Mouse (Mus musculus) MEL (cell line): Measurements from ENCODE around the gene Fxr2. TPM values are rescaled to one million over a fixed set of nuclear protein-coding genes. Genes with fewer than 3 reads are reported as not detected.

Experiments
- DNase-seq: peaks from one replicate; pipeline ENCODE4 v3.0.0; 2011; ENCODE audit warnings: low read depth, low spot score
- H3K27ac ChIP-seq: 2 replicates; pipeline ENCODE4 v1.5.1; 2012; ENCODE audit warnings: low read depth, mild to moderate bottlenecking, control low read depth, low read length, moderate library complexity; ENCODE audit not compliant: control insufficient read depth
- H3K27me3 ChIP-seq, 2 experiments: fragments of 150-350 bp in 1 of 2; sonication (generic) in 1 of 2; 2 replicates each; pipeline ENCODE4 v1.6.1; 2012; ENCODE audit warnings: low read length in 2 of 2, mild to moderate bottlenecking in 2 of 2, improper control_type of control experiment in 1 of 2, moderate library complexity in 1 of 2; ENCODE audit not compliant: insufficient read depth in 2 of 2, control insufficient read depth in 1 of 2
- H3K36me3 ChIP-seq, 2 experiments: 2 replicates each; pipeline ENCODE4 v1.6.1; 2012 to 2014; ENCODE audit warnings: low read length in 2 of 2, improper control_type of control experiment in 1 of 2, inconsistent platforms in 1 of 2, mild to moderate bottlenecking in 1 of 2; ENCODE audit not compliant: insufficient read depth in 2 of 2, control insufficient read depth in 1 of 2
- H3K4me1 ChIP-seq, 2 experiments: fragments of 150-350 bp in 1 of 2; sonication (generic) in 1 of 2; 2 replicates each; pipeline ENCODE4 v1.6.1; 2012; ENCODE audit warnings: low read length in 2 of 2, improper control_type of control experiment in 1 of 2, mild to moderate bottlenecking in 1 of 2; ENCODE audit not compliant: insufficient read depth in 2 of 2, control insufficient read depth in 1 of 2
- H3K4me3 ChIP-seq, 2 experiments: fragments of 150-350 bp in 1 of 2; sonication (generic) in 1 of 2; 2 replicates each; pipeline ENCODE4 v1.5.1; 2012; ENCODE audit warnings: low read depth in 2 of 2, low read length in 2 of 2, mild to moderate bottlenecking in 2 of 2, moderate library complexity in 2 of 2, control low read depth in 1 of 2, improper control_type of control experiment in 1 of 2; ENCODE audit not compliant: control insufficient read depth in 1 of 2, insufficient read depth in 1 of 2
- H3K79me2 ChIP-seq: 2 replicates; pipeline ENCODE4 v1.6.1; 2012; ENCODE audit warnings: mild to moderate bottlenecking, low read length, moderate library complexity; ENCODE audit not compliant: control insufficient read depth, poor library complexity, insufficient read depth
- H3K9ac ChIP-seq: 2 replicates; pipeline ENCODE4 v1.6.1; 2012; ENCODE audit warnings: low read depth, mild to moderate bottlenecking, control low read depth, low read length, moderate library complexity; ENCODE audit not compliant: control insufficient read depth, poor library complexity, severe bottlenecking
- H3K9me3 ChIP-seq: fragments of 150-350 bp; sonication (generic); replicated peaks from 2 replicates; pipeline ENCODE4 v1.6.1; 2012; ENCODE audit warnings: mild to moderate bottlenecking, low read length, improper control_type of control experiment, moderate library complexity; ENCODE audit not compliant: insufficient read depth
- CHD1 ChIP-seq: IDR thresholded peaks from 2 replicates; pipeline ENCODE4 v1.6.1; 2012; ENCODE audit warnings: low read depth, mild to moderate bottlenecking, inconsistent platforms, low read length, improper control_type of control experiment
- CTCF ChIP-seq, 3 experiments: IDR thresholded peaks in 2 of 3; conservative IDR thresholded peaks in 1 of 3; 2 replicates each; pipeline ENCODE4 v1.5.1; 2011 to 2012; ENCODE audit warnings: low read length in 3 of 3, low read depth in 2 of 3, mild to moderate bottlenecking in 2 of 3, improper control_type of control experiment in 1 of 3, inconsistent platforms in 1 of 3, mixed read lengths in 1 of 3, moderate library complexity in 1 of 3; ENCODE audit not compliant: control insufficient read depth in 1 of 3, insufficient read depth in 1 of 3, poor library complexity in 1 of 3, severe bottlenecking in 1 of 3
- ELF1 ChIP-seq: IDR thresholded peaks from 2 replicates; pipeline ENCODE4 v1.6.1; 2014; ENCODE audit warnings: low read depth, mild to moderate bottlenecking, inconsistent platforms, low read length, improper control_type of control experiment, moderate library complexity
- EP300 ChIP-seq, 2 experiments: IDR thresholded peaks; 2 replicates each; pipeline ENCODE4 v1.6.1; 2011; ENCODE audit warnings: improper control_type of control experiment in 2 of 2, low read length in 2 of 2, low read depth in 1 of 2, mild to moderate bottlenecking in 1 of 2
- ETS1 ChIP-seq: IDR thresholded peaks from 2 replicates; pipeline ENCODE4 v1.6.1; 2012; ENCODE audit warnings: low read depth, mild to moderate bottlenecking, inconsistent platforms, low read length, improper control_type of control experiment, moderate library complexity
- GATA1 ChIP-seq: IDR thresholded peaks from 2 replicates; pipeline ENCODE4 v1.6.1; 2011; ENCODE audit warnings: low read depth, low read length, improper control_type of control experiment
- HCFC1 ChIP-seq: IDR thresholded peaks from 2 replicates; pipeline ENCODE4 v1.6.1; 2012; ENCODE audit warnings: low read depth, mild to moderate bottlenecking, inconsistent platforms, low read length, improper control_type of control experiment, moderate library complexity
- JUND ChIP-seq: IDR thresholded peaks from 2 replicates; pipeline ENCODE4 v1.6.1; 2011; ENCODE audit warnings: low read depth, mild to moderate bottlenecking, improper control_type of control experiment, low read length
- MAFK ChIP-seq: IDR thresholded peaks from 2 replicates; pipeline ENCODE4 v1.6.1; 2011; ENCODE audit warnings: low read depth, mild to moderate bottlenecking, low read length, improper control_type of control experiment, borderline replicate concordance
- MAX ChIP-seq: IDR thresholded peaks from 2 replicates; pipeline ENCODE4 v1.6.1; 2011; ENCODE audit warnings: low read length, improper control_type of control experiment
- MAZ ChIP-seq: IDR thresholded peaks from 2 replicates; pipeline ENCODE4 v1.6.1; 2012; ENCODE audit warnings: low read depth, mild to moderate bottlenecking, inconsistent platforms, low read length, improper control_type of control experiment
- MEF2A ChIP-seq: IDR thresholded peaks from 2 replicates; pipeline ENCODE4 v1.6.1; 2014; ENCODE audit warnings: low read depth, mild to moderate bottlenecking, inconsistent platforms, low read length, improper control_type of control experiment; ENCODE audit not compliant: poor library complexity, insufficient replicate concordance, severe bottlenecking; ENCODE audit errors: extremely low read depth
- MXI1 ChIP-seq: IDR thresholded peaks from 2 replicates; pipeline ENCODE4 v1.6.1; 2011; ENCODE audit warnings: mild to moderate bottlenecking, low read depth, low read length, improper control_type of control experiment
- MYB ChIP-seq: IDR thresholded peaks from 2 replicates; pipeline ENCODE4 v1.6.1; 2011; ENCODE audit warnings: mild to moderate bottlenecking, low read depth, low read length, improper control_type of control experiment
- NELFE ChIP-seq: IDR thresholded peaks from 2 replicates; pipeline ENCODE4 v1.6.1; 2011; ENCODE audit warnings: low read depth, low read length, improper control_type of control experiment
- NRF1 ChIP-seq: IDR thresholded peaks from 2 replicates; pipeline ENCODE4 v1.6.1; 2014; ENCODE audit warnings: low read depth, mild to moderate bottlenecking, inconsistent platforms, low read length, improper control_type of control experiment, moderate library complexity; ENCODE audit not compliant: poor library complexity, insufficient read depth, severe bottlenecking
- RCOR1 ChIP-seq: IDR thresholded peaks from 2 replicates; pipeline ENCODE4 v1.6.1; 2012; ENCODE audit warnings: low read depth, mild to moderate bottlenecking, inconsistent platforms, low read length, improper control_type of control experiment
- SIN3A ChIP-seq: IDR thresholded peaks from 2 replicates; pipeline ENCODE4 v1.6.1; 2012; ENCODE audit warnings: low read length, improper control_type of control experiment, inconsistent platforms
- SMC3 ChIP-seq: IDR thresholded peaks from 2 replicates; pipeline ENCODE4 v1.6.1; 2011; ENCODE audit warnings: low read depth, low read length, improper control_type of control experiment
- TAL1 ChIP-seq: IDR thresholded peaks from 2 replicates; pipeline ENCODE4 v1.6.1; 2012; ENCODE audit warnings: mild to moderate bottlenecking, inconsistent platforms, low read length, moderate library complexity, mixed read lengths
- TCF12 ChIP-seq: IDR thresholded peaks from 2 replicates; pipeline ENCODE4 v1.6.1; 2014; ENCODE audit warnings: low read depth, mild to moderate bottlenecking, inconsistent platforms, low read length, improper control_type of control experiment, moderate library complexity
- USF1 ChIP-seq: IDR thresholded peaks from 2 replicates; pipeline ENCODE4 v1.6.1; 2014; ENCODE audit warnings: low read depth, mild to moderate bottlenecking, inconsistent platforms, low read length, improper control_type of control experiment, moderate library complexity
- ZC3H11A ChIP-seq: IDR thresholded peaks from 2 replicates; pipeline ENCODE4 v1.6.1; 2012; ENCODE audit warnings: low read depth, mild to moderate bottlenecking, inconsistent platforms, low read length, improper control_type of control experiment
- ZKSCAN1 ChIP-seq: IDR thresholded peaks from 2 replicates; pipeline ENCODE4 v1.6.1; 2012; ENCODE audit warnings: low read depth, mild to moderate bottlenecking, inconsistent platforms, low read length, improper control_type of control experiment, moderate library complexity
- ZMIZ1 ChIP-seq: IDR thresholded peaks from 2 replicates; pipeline ENCODE4 v1.6.1; 2012; ENCODE audit warnings: low read depth, mild to moderate bottlenecking, inconsistent platforms, low read length, improper control_type of control experiment, moderate library complexity
- ZNF384 ChIP-seq: IDR thresholded peaks from 2 replicates; pipeline ENCODE4 v1.6.1; 2012; ENCODE audit warnings: low read depth, mild to moderate bottlenecking, inconsistent platforms, low read length, improper control_type of control experiment
- polyA plus RNA-seq, 2 experiments: library from polyadenylated mRNA; stranded (reverse) in 1 of 2; unstranded in 1 of 2; fragments of >175 nt in 1 of 2; fragments of >200 nt in 1 of 2; gene quantifications; 2 replicates each; pipeline versions ENCODE4 v1.2.1 to v1.2.4; 2012; ENCODE audit warnings: low replicate concordance in 2 of 2, low read depth in 1 of 2; ENCODE audit not compliant: insufficient read length in 2 of 2, insufficient read depth in 1 of 2, missing spikeins in 1 of 2
- total RNA-seq: library from RNA; depleted of rRNA; stranded (reverse); fragments of 300-350 nt; gene quantifications from 2 replicates; pipeline ENCODE4 v1.2.3, GENCODE M21; 2012

The Fxr2 gene
- total and polyA plus RNA-seq, 3 experiments: 95.1 to 97.6 TPM; not detected in 1

GRCm38 (mm10) chr11:69600098-69600497 is 32.7 kb upstream of the Fxr2 start:
- no peak overlapping the region for H3K27ac ChIP-seq
- peaks cover 4% of the 10 kb centered on the region for H3K79me2 ChIP-seq
- peaks cover 4 to 19% of the 10 kb centered on the region in 2 experiments for H3K36me3 ChIP-seq
- H3K4me1 ChIP-seq: peaks cover 14 to 30% of the 10 kb centered on the region in 2 experiments
- H3K4me3 ChIP-seq: no peak overlapping the region
- no peak for DNase-seq
- H3K9me3 ChIP-seq: no peaks in the 10 kb centered on the region
- no peaks in the 10 kb centered on the region for H3K27me3 ChIP-seq
- no peak overlapping the region for H3K9ac ChIP-seq
- TF ChIP-seq CHD1: no peak
- TF ChIP-seq GATA1: no peak
- no peak for TF ChIP-seq ETS1
- TF ChIP-seq HCFC1: no peak
- TF ChIP-seq ZMIZ1: no peak
- TF ChIP-seq MEF2A: no peak
- TF ChIP-seq MAZ: no peak
- TF ChIP-seq ZC3H11A: no peak
- TF ChIP-seq MXI1: no peak
- no peak for TF ChIP-seq ZKSCAN1
- no peak for TF ChIP-seq TAL1
- TF ChIP-seq CTCF (IDR thresholded peaks at IDR 0.05 in 2 of 3, conservative IDR thresholded peaks at IDR 0.05 in 1 of 3; ENCODE audit: control insufficient read depth in 1 of 3, insufficient read depth in 1 of 3, low read depth in 2 of 3, low read length in 3 of 3, poor library complexity in 1 of 3, severe bottlenecking in 1 of 3): no peak
- no peak for TF ChIP-seq MAFK
- TF ChIP-seq USF1: no peak
- no peak for TF ChIP-seq SMC3

GRCm38 (mm10) chr11:69601768-69602167 is 31.0 kb upstream of the Fxr2 start:
- TF ChIP-seq ZMIZ1: 0 out of 2 replicates have a peak, but pooled peaks have one; percentile 45
- TF ChIP-seq NRF1: peak; percentile 21; the same call in 1 of the 2 replicates
- peak; percentile 29 to 53 for TF ChIP-seq EP300 (IDR thresholded peaks at IDR 0.05; ENCODE audit: low read depth in 1 of 2, low read length in 2 of 2)
- peak; percentile 45; the same call in 1 of the 2 replicates for TF ChIP-seq SIN3A
- 0 out of 2 replicates have a peak, but pooled peaks have one; percentile 16 for TF ChIP-seq NELFE
- TF ChIP-seq TCF12: 0 out of 2 replicates have a peak, but pooled peaks have one; percentile 21
- TF ChIP-seq ZNF384: no peak
- 0 out of 2 replicates have a peak, but pooled peaks have one; percentile 29 for TF ChIP-seq RCOR1
- 0 out of 2 replicates have a peak, but pooled peaks have one; percentile 25 for TF ChIP-seq MAX
- TF ChIP-seq USF1: no peak
- TF ChIP-seq ETS1: 0 out of 2 replicates have a peak, but pooled peaks have one; percentile 2
- peak; percentile 48 for TF ChIP-seq GATA1
- TF ChIP-seq MYB: 0 out of 2 replicates have a peak, but pooled peaks have one; percentile 9
- no peak for TF ChIP-seq JUND
- no peak for TF ChIP-seq ELF1
- TF ChIP-seq MXI1: peak; percentile 28; the same call in 1 of the 2 replicates
- peaks cover 14 to 33% of the 10 kb centered on the region in 2 experiments for H3K4me1 ChIP-seq
- H3K79me2 ChIP-seq: peaks cover 6% of the 10 kb centered on the region
- no peak overlapping the region for H3K4me3 ChIP-seq
- H3K27ac ChIP-seq: no peak overlapping the region
- peaks cover 4 to 19% of the 10 kb centered on the region in 2 experiments for H3K36me3 ChIP-seq
- peak; percentile 65 for DNase-seq
- no peak overlapping the region for H3K9ac ChIP-seq
- H3K27me3 ChIP-seq: no peaks in the 10 kb centered on the region
- no peaks in the 10 kb centered on the region for H3K9me3 ChIP-seq
